Mouse (Mus musculus) colon, adult 2 months (tissue): Measurements from ENCODE around the gene Cd209b. TPM values are rescaled to one million over a fixed set of nuclear protein-coding genes. Genes with fewer than 3 reads are reported as not detected.

Experiments used
- polyA plus RNA-seq: library from polyadenylated mRNA; depleted of rRNA; stranded (reverse); fragments of >200 nt; gene quantifications from 2 replicates; pipeline ENCODE4 v1.2.3, GENCODE M21; 2012; rRNA removed

Cd209b gene
- polyA plus RNA-seq, result 0.07 and 0.67 TPM in 2 replicates

GRCm38 (mm10) chr8:3926744-3927143 is at the start of gene Cd209b:
Gene Cd209b, minus strand, starts transcription at chr8:3926844.

GRCm38 (mm10) chr8:3954646-3955045 is 28.0 kb upstream of the Cd209b start, which contains the start of gene Cd209c:
Gene Cd209c, minus strand, starts transcription at chr8:3954746.

GRCm38 (mm10) chr8:3878455-3878854 is 48.2 kb downstream of the Cd209b start, which contains the start of gene Cd209d:
Gene Cd209d, minus strand, starts transcription at chr8:3878555.

Other genes with a start within 250 kb of the Cd209b start
- 1.3 and 1.8 TPM in 2 replicates for gene Fcer2a, start 232.7 kb downstream of the Cd209b start, polyA plus RNA-seq
- gene Clec4g, start 206.2 kb downstream of the Cd209b start, polyA plus RNA-seq, result not detected in 2 replicates
- 0.93 TPM in 1 of 2 replicates, not detected in the other for gene Cd209a, start 177.9 kb downstream of the Cd209b start, polyA plus RNA-seq
- not detected in 2 replicates for gene Cd209e, start 72.5 kb downstream of the Cd209b start, polyA plus RNA-seq
- gene Cd209d, start 48.3 kb downstream of the Cd209b start, polyA plus RNA-seq, result 0.30 TPM in 1 of 2 replicates, not detected in the other
- 0.34 TPM in 1 of 2 replicates, not detected in the other for gene Cd209c, start 27.9 kb upstream of the Cd209b start, polyA plus RNA-seq
- gene Cd209f, start 179.0 kb upstream of the Cd209b start, polyA plus RNA-seq, result 0.89 and 4.1 TPM in 2 replicates
- gene Cd209g, start 207.3 kb upstream of the Cd209b start, polyA plus RNA-seq, result 3.0 and 3.8 TPM in 2 replicates
- gene Evi5l, start 239.7 kb upstream of the Cd209b start, polyA plus RNA-seq, result 16.9 and 18.5 TPM in 2 replicates